Mouse (Mus musculus): ENCODE measurements around the gene Sla2. TPM values are rescaled to one million over a fixed set of nuclear protein-coding genes. Genes with fewer than 3 reads are reported as not detected.

Sla2 gene
- total and polyA plus RNA-seq, 3 experiments = 0.62 to 0.98 (median 0.83) TPM

GRCm38 (mm10) chr2:156841841-156842706 lies 44.9 kb downstream of the Sla2 start:
- ATAC-seq (ENCODE audit: extremely low read depth, insufficient number of reproducible peaks, low FRiP score, poor library complexity, severe bottlenecking) (no peak), DNase-seq (ENCODE audit: low spot score) (peak; percentile 44)
- Histone ChIP-seq H3K9me3 (replicated peaks) (no peaks in the 10 kb centered on the region), H3K36me3 (replicated peaks) (peaks cover 55% of the 10 kb centered on the region), H3K27me3 (ENCODE audit: insufficient read depth, low read length) (no peaks in the 10 kb centered on the region), H3K4me3 (ENCODE audit: low read depth, low read length) (peak overlapping the region; percentile 81), H3K4me1 (ENCODE audit: insufficient read depth, low read depth, low read length) (peaks cover 67% of the 10 kb centered on the region)
- TF ChIP-seq GATA2 (IDR thresholded peaks at IDR 0.05; ENCODE audit: borderline replicate concordance, low read depth, low read length) (no peak), CTCF (IDR thresholded peaks at IDR 0.05; ENCODE audit: low read depth, low read length) (no peak), TAL1 (conservative IDR thresholded peaks at IDR 0.05; ENCODE audit: low read depth, low read length) (no peak), POLR2AphosphoS5 (IDR thresholded peaks at IDR 0.05; ENCODE audit: insufficient replicate concordance, low read depth, low read length) (no peak), GATA1 (IDR thresholded peaks at IDR 0.05; ENCODE audit: borderline replicate concordance, low read length) (no peak)

GRCm38 (mm10) chr2:156841028-156841840 lies 45.8 kb downstream of the Sla2 start:
- TF ChIP-seq CTCF (IDR thresholded peaks at IDR 0.05; ENCODE audit: low read depth, low read length) (no peak), TAL1 (conservative IDR thresholded peaks at IDR 0.05; ENCODE audit: low read depth, low read length) (no peak), GATA2 (IDR thresholded peaks at IDR 0.05; ENCODE audit: borderline replicate concordance, low read depth, low read length) (no peak), POLR2AphosphoS5 (IDR thresholded peaks at IDR 0.05; ENCODE audit: insufficient replicate concordance, low read depth, low read length) (no peak), GATA1 (IDR thresholded peaks at IDR 0.05; ENCODE audit: borderline replicate concordance, low read length) (no peak)
- Histone ChIP-seq H3K27me3 (ENCODE audit: insufficient read depth, low read length) (no peaks in the 10 kb centered on the region), H3K9me3 (replicated peaks) (no peaks in the 10 kb centered on the region), H3K36me3 (replicated peaks) (peaks cover 55% of the 10 kb centered on the region), H3K4me1 (ENCODE audit: insufficient read depth, low read depth, low read length) (peaks cover 61% of the 10 kb centered on the region), H3K4me3 (ENCODE audit: low read depth, low read length) (peak overlapping the region; percentile 81)
- peak; percentile 48 for DNase-seq (ENCODE audit: low spot score)
- peak; percentile 10; the same call in 1 of the 2 replicates for ATAC-seq (ENCODE audit: extremely low read depth, insufficient number of reproducible peaks, low FRiP score, poor library complexity, severe bottlenecking)

GRCm38 (mm10) chr2:156840301-156841027 lies 46.5 kb downstream of the Sla2 start:
- Histone ChIP-seq H3K4me3 (ENCODE audit: low read depth, low read length) (peak overlapping the region; percentile 81), H3K4me1 (ENCODE audit: insufficient read depth, low read depth, low read length) (peaks cover 55% of the 10 kb centered on the region), H3K27me3 (ENCODE audit: insufficient read depth, low read length) (no peaks in the 10 kb centered on the region), H3K9me3 (replicated peaks) (no peaks in the 10 kb centered on the region), H3K36me3 (replicated peaks) (peaks cover 53% of the 10 kb centered on the region)
- TF ChIP-seq TAL1 (conservative IDR thresholded peaks at IDR 0.05; ENCODE audit: low read depth, low read length) = no peak
- no peak for TF ChIP-seq CTCF (IDR thresholded peaks at IDR 0.05; ENCODE audit: low read depth, low read length)
- TF ChIP-seq POLR2AphosphoS5 (IDR thresholded peaks at IDR 0.05; ENCODE audit: insufficient replicate concordance, low read depth, low read length) = no peak
- no peak for TF ChIP-seq GATA1 (IDR thresholded peaks at IDR 0.05; ENCODE audit: borderline replicate concordance, low read length)
- TF ChIP-seq GATA2 (IDR thresholded peaks at IDR 0.05; ENCODE audit: borderline replicate concordance, low read depth, low read length) = no peak
- ATAC-seq (ENCODE audit: extremely low read depth, insufficient number of reproducible peaks, low FRiP score, poor library complexity, severe bottlenecking) = no peak
- DNase-seq (ENCODE audit: low spot score) = peak; percentile 72

GRCm38 (mm10) chr2:156839319-156840191 lies 47.4 kb downstream of the Sla2 start, which contains the start of gene Tgif2:
Gene Tgif2, plus strand, starts transcription at chr2:156840007.
- DNase-seq (ENCODE audit: low spot score) (peak; percentile 96), ATAC-seq (ENCODE audit: extremely low read depth, insufficient number of reproducible peaks, low FRiP score, poor library complexity, severe bottlenecking) (peak; percentile 54)
- no peak for TF ChIP-seq TAL1 (conservative IDR thresholded peaks at IDR 0.05; ENCODE audit: low read depth, low read length)
- TF ChIP-seq POLR2AphosphoS5 (IDR thresholded peaks at IDR 0.05; ENCODE audit: insufficient replicate concordance, low read depth, low read length) = no peak
- no peak for TF ChIP-seq CTCF (IDR thresholded peaks at IDR 0.05; ENCODE audit: low read depth, low read length)
- no peak for TF ChIP-seq GATA2 (IDR thresholded peaks at IDR 0.05; ENCODE audit: borderline replicate concordance, low read depth, low read length)
- no peak for TF ChIP-seq GATA1 (IDR thresholded peaks at IDR 0.05; ENCODE audit: borderline replicate concordance, low read length)
- H3K9me3 ChIP-seq (replicated peaks) = peaks cover 3% of the 10 kb centered on the region
- peaks cover 47% of the 10 kb centered on the region for H3K4me1 ChIP-seq (ENCODE audit: insufficient read depth, low read depth, low read length)
- peaks cover 53% of the 10 kb centered on the region for H3K36me3 ChIP-seq (replicated peaks)
- H3K27me3 ChIP-seq (ENCODE audit: insufficient read depth, low read length) = no peaks in the 10 kb centered on the region
- peak within 1 kb of the TSS; percentile 81 for H3K4me3 ChIP-seq (ENCODE audit: low read depth, low read length)

GRCm38 (mm10) chr2:156838839-156839238 lies 48.2 kb downstream of the Sla2 start:
- Histone ChIP-seq H3K27me3 (ENCODE audit: insufficient read depth, low read length) (no peaks in the 10 kb centered on the region), H3K4me1 (ENCODE audit: insufficient read depth, low read depth, low read length) (peaks cover 39% of the 10 kb centered on the region), H3K9me3 (replicated peaks) (peaks cover 10% of the 10 kb centered on the region), H3K4me3 (ENCODE audit: low read depth, low read length) (peak overlapping the region; percentile 81), H3K36me3 (replicated peaks) (peaks cover 53% of the 10 kb centered on the region)
- no peak for TF ChIP-seq TAL1 (conservative IDR thresholded peaks at IDR 0.05; ENCODE audit: low read depth, low read length)
- ATAC-seq (ENCODE audit: extremely low read depth, insufficient number of reproducible peaks, low FRiP score, poor library complexity, severe bottlenecking) = no peak
- no peak for DNase-seq (ENCODE audit: low spot score)
